Mouse (Mus musculus) adipocyte (in vitro differentiated cells): ENCODE data around the gene Cers5.
"Not testable (repeated sequence)": the region's sequence is repeated elsewhere in the genome, so short reads cannot be mapped to it uniquely, and the experiment has no call there.

Source experiments
- DNase-seq: peaks from one replicate; pipeline ENCODE4 v3.0.0-alpha.2; 2016; ENCODE audit warnings: low spot score

The Cers5 gene

DNA sequence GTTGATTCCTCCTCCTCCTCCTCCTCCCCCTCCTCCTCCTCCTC, at the start of gene Cers5:
Gene Cers5, minus strand, starts transcription at position 5 of the 44 bp plus-strand sequence.
- not testable (repeated sequence) for DNase-seq

DNA sequence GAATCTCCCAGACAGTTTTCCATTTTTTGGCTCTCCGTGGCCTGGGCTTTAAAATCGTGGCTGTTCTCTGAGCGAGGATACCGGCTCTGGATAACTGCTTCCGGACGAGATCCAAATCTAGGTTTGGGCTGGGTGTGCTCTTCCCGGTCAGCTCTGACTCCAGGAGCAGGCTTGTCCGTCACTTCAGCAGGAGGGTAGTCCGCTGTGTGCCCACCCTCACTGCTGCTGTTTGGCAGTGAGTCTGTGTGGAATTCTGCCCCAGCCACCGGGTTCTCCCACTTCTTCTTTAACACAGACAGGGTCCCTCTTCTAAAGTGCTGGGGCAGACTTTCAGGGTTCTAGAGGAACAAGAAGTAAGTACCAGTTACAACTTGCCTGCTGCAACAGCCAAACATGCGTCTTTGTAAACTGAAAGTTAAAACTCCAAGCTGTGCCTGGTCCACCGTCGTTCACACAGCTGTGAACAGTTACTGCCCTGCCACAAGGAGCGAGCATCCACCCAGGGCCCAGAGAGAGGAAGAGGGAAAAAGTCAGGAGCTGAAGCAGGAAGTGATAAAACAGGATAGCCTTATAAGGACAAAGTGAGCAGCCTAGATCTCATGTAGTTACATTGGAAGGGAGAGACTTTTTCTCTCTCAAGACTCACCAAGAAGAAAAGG, 47.1 kb upstream of the Cers5 start:
- peak; percentile 88 for DNase-seq

DNA sequence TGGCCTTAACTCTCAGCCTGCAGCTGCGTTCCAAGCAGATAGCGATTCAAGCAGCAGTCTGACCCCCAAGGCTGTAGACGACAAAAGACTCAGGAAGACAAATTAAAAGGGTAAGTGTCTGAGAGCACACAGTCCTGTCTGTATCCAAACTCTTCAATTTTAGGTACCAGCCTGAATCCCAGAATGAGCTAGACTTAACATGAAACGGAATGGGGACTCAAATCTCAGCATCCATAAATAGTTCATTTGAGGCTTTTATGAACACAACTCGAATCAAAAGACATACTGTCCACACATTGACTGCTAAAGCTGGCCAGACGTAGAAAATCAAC, 46.4 kb upstream of the Cers5 start:
- DNase-seq: no peak

- DNase-seq: peak; percentile 94
These were observed 45.8 kb upstream of the Cers5 start for GRCm38 (mm10) chr15:99818321-99819108.

DNA sequence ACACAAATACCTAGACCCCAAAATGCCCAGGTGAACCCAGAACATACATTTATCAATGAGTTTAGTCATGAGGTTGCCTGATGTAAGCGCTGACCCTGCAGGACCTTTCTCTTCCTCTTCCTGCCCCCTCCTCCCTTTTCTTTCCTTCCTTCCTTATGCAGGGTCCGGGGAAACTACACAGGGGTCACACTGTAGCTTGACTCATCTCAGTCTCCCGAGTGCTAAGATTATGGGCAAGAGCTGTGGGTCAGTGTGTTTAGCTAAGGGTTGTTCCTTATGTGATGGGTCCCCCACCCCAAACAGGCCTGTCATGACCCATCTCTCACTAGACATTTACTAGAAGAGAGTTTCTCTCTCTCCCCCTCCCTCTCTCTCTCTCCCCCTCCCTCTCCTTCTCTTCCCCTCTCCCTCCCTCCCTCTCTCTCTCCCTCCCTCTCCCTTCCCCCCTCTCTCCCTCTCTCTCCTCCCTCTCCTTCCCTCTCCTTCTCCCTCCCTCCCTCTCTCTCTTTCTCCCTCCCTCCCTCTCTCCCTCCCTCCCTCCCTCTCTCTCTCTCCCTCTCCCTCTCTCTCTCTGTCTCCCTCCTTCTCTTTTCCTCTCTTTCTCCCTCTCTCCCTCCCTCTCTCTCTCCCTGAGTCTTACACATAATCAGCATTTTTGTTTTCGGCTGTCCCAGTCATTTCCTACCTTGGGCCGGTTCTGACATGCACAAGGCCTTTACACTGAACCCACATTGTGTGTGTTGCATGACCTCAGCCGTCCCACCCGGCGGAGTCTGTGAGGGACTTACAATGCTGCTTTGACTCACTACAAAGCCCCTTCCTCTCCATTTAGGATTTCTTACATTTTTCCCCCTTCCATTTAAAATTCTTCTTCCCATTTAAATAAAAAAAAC, 44.9 kb upstream of the Cers5 start:
- peak; percentile 47 for DNase-seq

DNA sequence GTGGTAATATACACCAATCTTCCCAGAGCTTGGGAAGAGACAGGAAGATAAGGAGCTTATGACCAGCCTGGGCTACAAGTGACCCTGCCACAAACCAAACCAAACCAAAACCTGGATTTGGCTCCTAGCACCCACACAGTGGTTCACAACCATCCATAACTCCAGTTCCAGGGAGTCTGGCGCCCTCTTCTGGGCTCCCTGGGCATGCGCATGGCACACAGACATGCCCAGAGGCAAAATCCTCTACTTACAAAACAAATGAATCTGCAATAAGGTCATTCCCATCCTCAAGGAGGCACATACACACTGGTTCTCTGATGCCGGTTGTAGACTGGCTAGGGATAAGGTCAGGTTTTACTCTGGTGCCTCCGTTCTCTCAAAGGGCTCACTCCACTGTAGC, 43.3 kb upstream of the Cers5 start:
- DNase-seq: no peak

DNA sequence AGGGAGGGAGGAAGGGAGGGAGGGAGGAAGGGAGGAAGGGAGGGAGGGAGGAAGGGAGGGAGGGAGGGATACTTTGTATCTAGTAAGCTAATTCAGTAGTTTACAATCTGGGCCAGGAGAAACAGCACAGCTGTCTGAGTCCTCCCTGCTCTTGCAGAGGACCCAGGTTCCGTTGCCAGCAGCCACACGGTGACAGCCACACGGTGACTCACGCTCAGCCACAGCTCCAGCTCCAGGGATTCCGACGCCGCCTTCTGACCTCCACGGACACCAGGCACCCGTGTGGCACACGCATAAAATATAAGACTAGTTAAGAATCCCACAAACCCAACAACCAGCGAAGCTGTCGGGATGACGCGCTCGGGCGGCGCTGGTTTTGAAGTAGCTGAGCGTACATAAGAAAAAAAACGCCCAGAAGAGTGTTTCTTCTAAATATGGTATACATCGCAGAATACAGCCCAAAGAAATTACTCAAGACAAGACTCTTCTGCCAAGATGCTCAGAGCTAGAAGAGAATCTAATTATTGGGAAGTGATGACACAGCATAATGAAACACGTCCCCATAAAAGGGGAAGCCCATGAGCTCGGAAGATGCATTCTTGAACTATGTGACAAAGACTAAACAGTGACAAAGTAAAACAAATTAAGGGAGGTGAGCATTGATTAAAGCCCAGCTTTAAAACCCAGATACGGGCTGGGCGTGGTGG, 42.0 kb upstream of the Cers5 start:
- no peak for DNase-seq

GRCm38 (mm10) chr15:99813639-99814038, 41.0 kb upstream of the Cers5 start:
- no peak for DNase-seq

DNA sequence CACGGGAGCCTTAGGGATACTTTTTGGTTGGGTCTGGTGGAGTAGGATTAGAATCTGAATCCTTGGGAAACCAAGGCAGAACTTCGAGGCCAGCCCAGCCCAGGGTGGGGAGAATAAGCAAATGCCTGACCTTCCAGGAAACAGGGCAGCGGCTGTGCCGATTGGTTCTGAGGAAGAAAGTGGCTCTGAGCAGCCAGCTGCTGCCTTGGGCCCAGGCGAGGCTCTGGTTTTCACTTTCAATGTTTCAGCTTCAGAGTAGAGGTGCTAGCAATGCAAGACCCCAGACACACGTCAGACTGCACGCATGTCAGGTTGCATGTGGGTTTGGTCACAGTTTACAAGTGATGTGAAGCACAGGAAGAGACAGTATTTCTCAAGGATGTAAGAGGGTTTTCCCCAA, 39.4 kb upstream of the Cers5 start:
- DNase-seq: no peak

- no peak for DNase-seq
These were observed 35.4 kb upstream of the Cers5 start for GRCm38 (mm10) chr15:99807776-99808735.

- no peak for DNase-seq
These were observed 33.5 kb upstream of the Cers5 start for GRCm38 (mm10) chr15:99806171-99806570.

DNA sequence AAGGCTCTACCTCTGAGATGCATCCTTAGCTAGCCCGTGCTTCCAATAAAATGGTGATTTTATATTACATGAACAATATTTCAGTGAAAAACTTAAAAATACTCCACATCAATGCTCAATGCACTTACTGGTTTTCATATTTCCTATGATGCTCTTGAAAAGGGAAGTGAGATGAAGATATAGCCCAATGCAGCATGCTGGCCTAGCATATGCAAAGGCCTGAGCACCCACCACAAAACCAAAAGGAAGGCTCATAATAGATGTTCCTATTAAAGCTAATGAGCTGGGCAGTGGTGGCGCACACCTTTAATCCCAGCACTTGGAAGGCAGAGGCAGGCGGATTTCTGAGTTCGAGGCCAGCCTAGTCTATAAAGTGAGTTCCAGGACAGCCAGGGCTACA, 33.0 kb upstream of the Cers5 start:
- DNase-seq: no peak

- peak; percentile 71 for DNase-seq
These were observed 30.5 kb upstream of the Cers5 start for GRCm38 (mm10) chr15:99803186-99803644.

- no peak for DNase-seq
These were observed 29.3 kb upstream of the Cers5 start for GRCm38 (mm10) chr15:99801885-99802572.

GRCm38 (mm10) chr15:99799706-99800105, 27.0 kb upstream of the Cers5 start:
- DNase-seq: no peak

- no peak for DNase-seq
These were observed 25.2 kb upstream of the Cers5 start for GRCm38 (mm10) chr15:99797898-99798297.

DNA sequence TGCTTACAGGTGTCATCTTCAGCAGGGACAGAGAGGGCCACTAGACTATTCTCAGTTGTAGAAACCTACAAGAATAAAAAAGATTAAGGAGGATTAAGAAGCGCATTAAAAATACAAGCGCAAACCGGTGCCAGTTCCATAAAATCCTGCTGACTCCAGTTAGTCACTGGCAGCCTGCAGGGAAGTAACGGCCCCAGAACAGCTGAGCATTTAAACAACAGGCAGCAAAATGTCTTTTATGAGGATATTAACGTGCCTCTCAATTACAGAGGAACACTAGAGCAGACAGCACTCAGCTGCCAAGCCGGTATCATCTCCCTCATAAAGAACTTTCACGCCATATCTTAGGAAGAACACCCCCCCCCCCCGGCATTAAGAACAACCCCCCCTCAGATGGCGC, 24.1 kb upstream of the Cers5 start:
- DNase-seq: no peak

DNA sequence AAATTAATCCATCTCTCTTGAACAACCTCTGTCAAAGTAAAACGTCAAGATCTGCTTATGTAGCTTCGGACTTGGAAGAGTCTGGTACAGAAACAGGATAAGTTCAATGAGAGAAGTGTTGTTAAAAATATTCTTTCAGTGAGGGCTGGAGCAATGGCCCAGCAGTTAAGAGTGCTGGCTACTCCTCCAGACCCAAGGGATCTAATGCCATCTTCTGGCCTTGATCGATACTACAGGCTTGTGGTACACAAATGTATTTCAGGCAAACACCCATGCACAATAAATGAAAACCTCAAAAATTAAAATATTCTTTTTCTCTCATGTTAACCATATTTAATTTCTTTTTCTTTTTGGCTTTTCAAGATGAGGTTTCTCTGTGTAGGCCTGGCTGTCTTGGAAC, 23.4 kb upstream of the Cers5 start:
- DNase-seq: no peak

- no peak for DNase-seq
These were observed 19.6 kb upstream of the Cers5 start for GRCm38 (mm10) chr15:99792221-99792815.

GRCm38 (mm10) chr15:99791003-99791402, 18.3 kb upstream of the Cers5 start:
- no peak for DNase-seq

- DNase-seq: no peak
These were observed 17.8 kb upstream of the Cers5 start for GRCm38 (mm10) chr15:99790464-99790863.
